Mouse (Mus musculus): Measurements from ENCODE around the gene Kidins220.

- no peak for TF ChIP-seq POLR2A (IDR thresholded peaks at IDR 0.05; ENCODE audit: borderline replicate concordance, insufficient read depth, low read length)
- no peak for TF ChIP-seq CTCF (IDR thresholded peaks at IDR 0.05; ENCODE audit: borderline replicate concordance, insufficient read depth, low read depth, low read length)
Observed at GRCm38 (mm10) chr12:24933206-24933775, 41.4 kb upstream of the Kidins220 start.
